Mouse (Mus musculus): Measurements from ENCODE around the gene Znrf2. TPM values are rescaled to one million over a fixed set of nuclear protein-coding genes. Genes with fewer than 3 reads are reported as not detected.

Znrf2 gene
- polyA plus RNA-seq, 1 experiment = 13.0 TPM

- DNase-seq (ENCODE audit: low read depth) = no peak
Measured at GRCm38 (mm10) chr6:54914977-54915376, 98.3 kb downstream of the Znrf2 start.

DNA sequence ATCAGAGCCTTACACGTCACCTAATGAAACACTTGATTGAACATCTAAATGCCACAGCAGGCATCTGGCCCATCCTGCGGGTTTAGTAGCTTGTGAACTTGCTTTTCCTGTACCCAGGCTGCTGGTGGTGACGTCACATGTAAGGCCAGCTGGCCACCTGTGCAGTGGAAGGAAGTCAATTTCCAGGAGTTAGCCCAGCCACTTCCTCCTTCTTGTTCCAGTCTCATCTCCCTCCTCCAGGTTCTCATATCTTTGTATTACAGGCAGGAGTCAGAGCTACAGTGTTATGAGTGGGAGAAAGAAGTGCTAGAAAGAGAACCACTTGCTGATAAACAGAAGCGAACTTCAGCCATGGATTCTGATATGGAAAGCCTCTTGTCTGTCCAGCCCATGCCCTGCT is 99.4 kb downstream of the Znrf2 start:
- no peak for DNase-seq (ENCODE audit: low read depth)

DNA sequence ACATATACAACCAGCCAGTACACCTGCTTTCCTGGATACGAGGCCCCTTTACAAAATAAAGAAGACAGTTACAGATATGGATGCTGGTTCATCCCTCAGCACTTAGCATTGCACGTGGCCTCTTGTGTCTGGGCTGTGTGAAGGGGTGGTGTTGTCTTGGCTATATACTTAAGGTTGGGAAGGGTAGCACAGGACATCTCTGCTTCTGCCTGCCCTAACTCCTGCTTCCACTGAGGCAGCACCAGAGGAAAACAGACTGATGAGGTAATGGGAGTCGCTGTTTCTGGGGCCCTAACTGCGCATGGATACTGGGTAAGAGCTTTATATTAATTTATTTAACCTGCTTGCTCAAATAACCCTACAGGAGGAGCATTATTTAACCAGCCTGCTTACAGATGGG is 100.2 kb downstream of the Znrf2 start:
- DNase-seq (ENCODE audit: low read depth) = no peak

GRCm38 (mm10) chr6:54917523-54917922 is 100.8 kb downstream of the Znrf2 start:
- DNase-seq (ENCODE audit: low read depth) = no peak

DNA sequence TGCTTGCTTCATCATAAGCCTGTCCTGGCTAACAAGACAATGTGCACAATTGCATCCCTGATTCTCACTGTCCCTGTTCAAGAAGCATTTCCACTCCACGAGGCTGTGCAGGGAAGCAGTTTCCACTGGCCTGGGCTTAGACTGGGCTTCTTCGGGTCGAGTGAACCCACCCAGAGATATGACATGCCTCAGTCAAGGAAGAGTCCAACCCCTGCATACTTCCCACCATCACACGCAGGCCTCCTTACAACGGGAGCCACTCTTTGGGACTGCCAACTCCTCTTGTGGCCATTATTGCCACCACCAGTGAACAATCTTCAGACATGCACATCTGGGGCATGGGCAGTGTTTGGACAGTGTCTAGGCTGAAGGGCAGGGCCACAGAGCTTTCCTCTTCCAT is 101.8 kb downstream of the Znrf2 start:
- no peak for DNase-seq (ENCODE audit: low read depth)

DNA sequence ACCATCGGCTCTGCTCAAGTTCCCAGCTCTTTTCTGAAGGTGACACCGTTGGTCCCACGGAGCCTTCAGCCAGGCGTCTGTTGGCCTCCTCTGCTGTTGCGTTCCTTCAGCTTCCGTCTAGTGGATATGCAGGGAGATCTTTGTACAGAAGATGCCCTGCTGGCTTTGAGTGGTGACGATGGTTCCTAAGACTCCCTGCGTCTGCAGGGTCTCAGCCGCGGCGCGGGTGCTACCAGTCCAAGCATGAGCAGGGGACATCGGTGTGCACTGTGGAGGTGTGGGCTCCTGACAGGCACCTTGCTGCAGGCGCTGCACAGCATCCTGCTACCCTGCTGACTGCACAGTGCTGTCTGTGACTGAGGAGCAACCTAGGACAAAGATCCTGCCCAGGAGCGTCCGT is 107.8 kb downstream of the Znrf2 start:
- no peak for DNase-seq (ENCODE audit: low read depth)

- DNase-seq (ENCODE audit: low read depth) = no peak
Measured at GRCm38 (mm10) chr6:54925736-54926440, 109.2 kb downstream of the Znrf2 start.

- DNase-seq (ENCODE audit: low read depth) = no peak
Measured at GRCm38 (mm10) chr6:54926899-54927298, 110.2 kb downstream of the Znrf2 start.

GRCm38 (mm10) chr6:54927946-54928345 is 111.2 kb downstream of the Znrf2 start:
- no peak for DNase-seq (ENCODE audit: low read depth)

DNA sequence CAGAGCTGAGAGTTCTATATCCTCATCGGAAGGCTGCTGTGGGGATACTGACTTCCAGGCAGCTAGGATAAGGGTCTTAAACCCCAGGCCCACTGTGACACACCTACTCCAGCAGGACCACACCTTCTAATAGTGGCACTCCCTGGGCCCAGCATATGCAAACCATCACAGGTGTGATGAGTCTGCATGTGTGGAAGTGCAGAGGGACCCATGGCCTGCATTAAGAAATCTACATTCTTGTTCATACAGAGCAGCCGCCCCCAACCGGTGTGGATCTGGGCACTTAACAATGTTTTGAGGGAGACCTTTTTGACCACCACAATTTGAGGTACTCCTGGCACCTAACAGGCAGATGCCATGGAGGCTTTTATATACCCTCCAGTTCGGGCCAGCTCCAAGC is 114.9 kb downstream of the Znrf2 start:
- no peak for DNase-seq (ENCODE audit: low read depth)

DNA sequence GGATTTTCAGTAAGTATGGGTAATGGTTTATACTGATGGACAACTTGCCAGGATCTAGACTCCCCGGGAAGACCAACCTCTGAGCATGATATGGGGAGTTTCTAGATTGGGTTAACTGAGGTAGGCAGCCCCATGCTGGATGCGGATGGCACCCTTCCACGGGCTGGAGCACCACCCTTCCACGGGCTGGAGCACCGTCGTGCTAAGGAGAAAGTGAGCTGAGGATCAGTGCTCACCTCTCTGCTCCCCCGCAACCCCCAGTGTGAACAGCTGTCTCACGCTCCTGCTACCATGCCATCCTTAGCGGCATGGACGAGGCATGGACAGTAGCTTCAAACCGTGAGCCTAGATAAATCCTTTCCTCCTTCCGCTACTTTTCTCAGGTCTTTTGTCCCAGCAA is 115.8 kb downstream of the Znrf2 start:
- DNase-seq (ENCODE audit: low read depth) = no peak

DNA sequence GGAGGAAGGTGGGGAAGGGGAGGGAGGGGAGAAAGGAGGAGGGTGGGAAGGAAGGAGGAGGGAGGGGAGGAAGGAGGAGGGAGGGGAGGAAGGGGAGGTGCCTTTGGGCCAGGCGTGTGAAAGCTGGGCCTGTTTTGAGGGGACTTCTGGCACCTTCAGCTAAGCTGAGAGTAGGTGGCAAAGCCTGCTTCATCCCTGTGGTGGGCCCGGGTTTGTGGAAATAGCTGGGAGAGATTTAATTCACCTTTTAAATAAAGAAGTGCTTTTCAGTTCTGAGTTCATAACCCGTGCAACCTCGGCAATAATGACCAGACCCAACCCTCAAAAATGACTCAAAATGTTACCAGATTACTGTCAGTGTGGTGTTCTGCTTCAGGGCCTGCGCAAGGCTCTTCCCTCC is 116.5 kb downstream of the Znrf2 start:
- DNase-seq (ENCODE audit: low read depth) = no peak

DNA sequence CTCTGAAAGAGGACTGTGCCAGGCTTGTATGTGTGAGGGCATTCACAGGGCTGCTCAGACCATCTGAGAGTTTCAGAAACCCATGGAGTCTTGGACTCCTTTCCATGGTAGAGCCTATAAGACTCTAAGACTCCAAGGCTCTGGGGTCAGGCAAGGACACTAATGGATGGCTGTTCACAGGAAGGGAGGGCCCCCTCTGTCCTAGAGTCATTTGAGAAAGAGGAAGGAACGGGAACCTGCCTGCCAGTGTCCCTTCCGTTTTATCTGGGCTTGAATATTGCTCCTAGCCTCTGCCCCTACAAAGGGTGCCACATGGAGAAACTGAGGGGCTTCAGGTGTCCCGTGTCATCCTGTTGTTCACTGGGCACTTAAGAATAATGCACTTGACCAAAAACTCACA is 117.2 kb downstream of the Znrf2 start:
- DNase-seq (ENCODE audit: low read depth) = no peak

DNA sequence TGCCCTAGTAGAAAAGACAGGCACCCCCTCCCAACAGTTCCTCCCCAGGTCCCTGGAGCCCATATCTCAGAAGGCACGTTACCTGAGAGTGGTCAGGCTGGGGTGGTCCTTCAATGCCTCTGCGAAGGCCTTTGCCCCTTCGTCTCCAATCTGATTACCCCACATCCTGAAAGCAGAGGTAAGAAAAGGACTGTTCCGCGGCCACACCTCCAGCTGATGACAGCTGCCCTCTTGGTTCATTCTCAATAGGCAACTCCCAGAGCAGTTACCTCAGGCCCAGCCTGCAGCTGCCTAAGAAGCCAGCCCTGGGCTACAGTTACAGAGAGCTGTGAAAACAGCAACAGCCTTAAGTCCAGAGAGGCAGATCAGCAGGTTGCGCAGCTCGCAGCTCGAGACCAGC is 117.6 kb downstream of the Znrf2 start:
- DNase-seq (ENCODE audit: low read depth) = no peak

GRCm38 (mm10) chr6:54934930-54935329 is 118.2 kb downstream of the Znrf2 start:
- DNase-seq (ENCODE audit: low read depth) = no peak

- DNase-seq (ENCODE audit: low read depth) = no peak
Measured at GRCm38 (mm10) chr6:54936496-54936895, 119.8 kb downstream of the Znrf2 start.

GRCm38 (mm10) chr6:54939631-54940030 is 122.9 kb downstream of the Znrf2 start:
- no peak for DNase-seq (ENCODE audit: low read depth)

GRCm38 (mm10) chr6:54940126-54940525 is 123.4 kb downstream of the Znrf2 start:
- no peak for DNase-seq (ENCODE audit: low read depth)

GRCm38 (mm10) chr6:54941149-54941548 is 124.4 kb downstream of the Znrf2 start:
- no peak for DNase-seq (ENCODE audit: low read depth)

Other genes with a start within 250 kb of the Znrf2 start
- gene Plekha8, start 221.8 kb upstream of the Znrf2 start, polyA plus RNA-seq (2012; rRNA removed) = 9.9 and 10.1 TPM in 2 replicates
- gene Fkbp14, start 219.6 kb upstream of the Znrf2 start, polyA plus RNA-seq (2012; rRNA removed) = 11.3 and 15.4 TPM in 2 replicates
- gene Mturn, start 135.3 kb upstream of the Znrf2 start, polyA plus RNA-seq (2012; rRNA removed) = 17.6 and 22.5 TPM in 2 replicates
- 28.7 and 30.7 TPM in 2 replicates for gene Nod1, start 155.7 kb downstream of the Znrf2 start, polyA plus RNA-seq (2012; rRNA removed)
- gene Ggct, start 176.0 kb downstream of the Znrf2 start, polyA plus RNA-seq (2012; rRNA removed) = 8.2 and 10.3 TPM in 2 replicates
- 38.8 and 43.2 TPM in 2 replicates for gene Gars, start 221.1 kb downstream of the Znrf2 start, polyA plus RNA-seq (2012; rRNA removed)